Mouse (Mus musculus) layer of hippocampus, adult 9-11 months (tissue): Measurements from ENCODE around the gene Tiam1.
A peak's percentile ranks its signal among the peaks of the same experiment; 100 is the strongest.

Source experiments
- DNase-seq: peaks from one replicate; pipeline ENCODE4 v3.0.0; 2022

The Tiam1 gene

GRCm38 (mm10) chr16:89991701-89992152, 151.8 kb downstream of the Tiam1 start:
- no peak for DNase-seq

DNA sequence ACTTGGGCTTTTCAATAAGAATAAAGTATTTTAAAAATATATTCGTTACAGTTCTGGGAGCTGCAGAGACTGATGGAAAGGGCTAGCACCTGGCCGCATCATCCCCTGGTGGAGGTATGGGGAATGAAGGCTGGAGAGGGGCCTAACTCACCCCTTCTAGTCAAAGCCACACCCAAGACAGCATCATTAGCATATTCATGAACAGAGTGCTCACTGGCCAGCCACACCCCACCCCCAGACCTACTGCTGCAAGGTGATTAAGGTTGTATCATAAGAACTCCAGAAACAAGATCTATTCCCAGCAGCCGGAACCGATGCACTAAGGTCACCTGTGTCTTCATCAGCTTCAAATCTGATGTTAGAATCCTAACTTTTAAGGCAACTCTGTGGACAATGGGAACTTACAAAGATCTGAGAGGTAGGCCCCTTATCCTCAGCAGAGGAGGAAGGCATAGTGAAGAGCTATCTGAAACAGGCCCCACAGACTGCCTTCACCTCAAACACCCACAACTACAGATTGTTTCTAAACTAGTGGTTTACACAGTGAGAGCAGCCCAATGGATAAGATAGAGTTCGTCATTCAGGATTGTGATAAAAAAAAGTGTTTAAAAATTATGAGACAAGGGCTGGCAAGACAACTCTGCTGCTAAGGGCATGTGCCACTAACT, 153.1 kb downstream of the Tiam1 start:
- no peak for DNase-seq

GRCm38 (mm10) chr16:89989816-89990215, 153.8 kb downstream of the Tiam1 start:
- no peak for DNase-seq

DNA sequence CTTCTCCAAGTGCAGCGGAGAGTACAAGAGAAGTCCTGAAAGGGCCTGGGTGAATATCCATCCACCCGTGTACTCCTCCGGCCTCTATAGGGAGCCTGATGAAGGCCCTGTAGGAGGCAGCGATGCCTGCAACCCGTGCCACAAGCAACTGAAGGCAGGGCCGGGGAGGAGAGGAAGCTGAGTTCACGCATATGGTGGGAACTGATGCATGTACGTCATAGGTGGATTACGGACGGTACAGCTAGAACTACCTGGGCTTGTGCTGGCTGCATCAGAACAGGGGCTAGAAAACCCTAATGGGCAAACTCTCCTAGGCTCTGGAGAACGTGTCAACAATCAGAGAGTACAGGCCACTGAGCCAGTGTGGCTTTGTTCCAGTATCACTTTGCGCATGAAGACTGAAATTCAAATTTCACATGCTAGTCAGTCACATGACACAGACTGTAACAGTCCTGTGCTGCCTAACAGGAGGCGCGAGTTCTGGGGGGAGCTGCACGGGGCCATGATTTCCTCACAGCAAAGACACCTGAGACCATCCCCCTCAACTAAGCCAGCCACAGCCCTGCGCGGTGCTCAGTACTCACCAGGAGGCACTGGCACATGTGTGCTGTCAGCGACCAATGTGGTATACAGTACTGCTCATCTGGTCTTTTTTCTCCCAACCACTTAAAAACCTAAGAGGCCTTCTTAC, 156.8 kb downstream of the Tiam1 start:
- no peak for DNase-seq

DNA sequence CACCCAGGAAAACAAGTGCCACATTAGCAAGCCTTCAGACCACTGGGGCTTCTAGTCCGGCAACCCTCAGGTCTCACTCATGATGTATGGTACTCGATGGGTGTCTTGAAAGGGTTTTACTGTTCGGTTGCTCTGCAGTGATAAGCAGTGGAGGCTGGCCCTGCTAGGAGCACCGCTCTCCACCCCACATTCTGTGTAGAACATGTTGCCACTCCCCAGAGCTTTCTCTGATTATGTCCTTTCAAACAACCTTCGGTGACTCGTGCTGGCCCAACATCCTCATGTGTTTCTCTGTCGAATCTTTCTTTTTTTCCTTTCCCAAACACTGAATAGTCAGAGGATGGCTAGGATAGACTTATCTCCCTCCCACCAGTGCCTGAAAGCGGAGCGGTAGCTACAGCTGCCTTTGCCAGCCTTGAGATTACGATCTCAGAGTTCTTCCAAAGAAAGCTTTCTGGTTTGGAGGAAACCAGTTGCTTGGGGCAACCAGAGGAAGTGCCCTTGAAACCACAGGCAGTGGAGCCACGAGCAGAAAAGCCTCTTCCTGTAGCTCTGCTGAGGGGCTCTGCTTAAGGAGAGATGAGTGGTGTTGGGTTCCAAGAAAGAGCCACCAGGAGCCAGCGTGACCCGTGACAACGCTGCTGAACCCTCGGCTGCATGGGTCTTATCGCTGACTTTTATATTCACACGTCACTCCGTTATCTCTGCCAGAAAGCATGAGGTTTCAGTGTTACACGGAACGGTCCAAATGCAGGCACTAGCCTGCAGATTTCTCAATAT, 157.7 kb downstream of the Tiam1 start:
- DNase-seq, result no peak

- DNase-seq, result no peak
Observed at GRCm38 (mm10) chr16:89980075-89980744, 163.4 kb downstream of the Tiam1 start.

DNA sequence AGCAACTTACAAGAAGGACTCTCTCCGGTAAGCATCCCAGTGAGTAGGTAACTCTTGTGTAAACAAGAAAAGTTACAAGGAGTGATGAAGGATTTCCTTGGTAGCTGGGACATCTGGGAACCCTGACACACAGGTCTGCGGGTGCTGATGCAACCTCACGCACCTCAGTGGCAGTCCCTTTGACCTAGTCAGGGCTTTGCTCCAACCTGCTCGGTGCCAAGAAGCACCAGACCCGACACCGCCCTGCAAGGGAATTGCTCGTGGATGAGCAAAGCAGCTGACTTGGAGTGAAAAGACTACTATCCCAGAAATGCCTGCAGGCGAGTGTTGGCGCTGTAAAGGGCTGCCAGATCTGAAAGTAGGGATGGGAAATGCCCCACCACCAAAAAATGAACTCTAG, 168.1 kb downstream of the Tiam1 start:
- DNase-seq, result no peak

- DNase-seq, result no peak
Observed at GRCm38 (mm10) chr16:89973814-89974712, 169.5 kb downstream of the Tiam1 start.

- DNase-seq, result peak; percentile 29
Observed at GRCm38 (mm10) chr16:89972854-89973487, 170.6 kb downstream of the Tiam1 start.

DNA sequence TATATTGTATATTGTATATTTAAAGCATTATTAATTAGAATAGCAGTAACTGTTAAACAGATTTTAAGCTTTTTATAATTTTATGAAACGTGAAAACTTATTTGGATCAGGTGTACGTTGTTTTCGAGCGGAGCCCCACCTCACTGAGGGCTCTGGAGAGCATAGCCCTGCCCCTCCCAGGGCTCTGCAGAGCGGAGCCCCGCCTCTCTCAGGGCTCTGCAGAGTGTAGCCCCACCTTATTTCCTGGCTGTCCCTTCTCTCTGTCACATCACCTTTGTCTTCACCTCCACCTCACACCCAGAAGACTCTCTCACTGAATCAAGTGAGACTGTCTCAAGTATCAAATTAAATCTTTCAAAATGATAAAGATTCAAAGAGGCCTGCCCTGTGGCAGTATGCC, 171.6 kb downstream of the Tiam1 start:
- DNase-seq, result no peak

GRCm38 (mm10) chr16:89968058-89968457, 175.5 kb downstream of the Tiam1 start:
- peak; percentile 75 for DNase-seq

DNA sequence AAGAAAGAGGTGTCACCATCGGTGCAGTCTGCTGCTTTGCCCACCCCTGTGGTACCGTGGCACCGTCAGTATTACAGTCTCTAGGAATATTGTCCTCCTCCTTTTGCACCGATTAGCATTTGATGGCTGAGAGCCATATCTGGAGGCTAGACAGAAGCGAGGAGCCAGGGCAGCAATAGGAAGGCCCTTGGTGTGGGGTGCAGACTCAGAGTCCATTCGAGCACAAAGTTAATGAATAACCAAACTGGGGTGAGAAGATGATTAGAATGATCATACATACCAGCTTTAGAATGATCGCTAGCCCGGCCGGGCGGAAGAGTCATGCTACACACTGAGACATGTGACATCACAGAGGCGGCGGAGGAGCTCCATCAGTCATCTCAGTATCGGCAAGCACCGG, 180.7 kb downstream of the Tiam1 start:
- no peak for DNase-seq

DNA sequence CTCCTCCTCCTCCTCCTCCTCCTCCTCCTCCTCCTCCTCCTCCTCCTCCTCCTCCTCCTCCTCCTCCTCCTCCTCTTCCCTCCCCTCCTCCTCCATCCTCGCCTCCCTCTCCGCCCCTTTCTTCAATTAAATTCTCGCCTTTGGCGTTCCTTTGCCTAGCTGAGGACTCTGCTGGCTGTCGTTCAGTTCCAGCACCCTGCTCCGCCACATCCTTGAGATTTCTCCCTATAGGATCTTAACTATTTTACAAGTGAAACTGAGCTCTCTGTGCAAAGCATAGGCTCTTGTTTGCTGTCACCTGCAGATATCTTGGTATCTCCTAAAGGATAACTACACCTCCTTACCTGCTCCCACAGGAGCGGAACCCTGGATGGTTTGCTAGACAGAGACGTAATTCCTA, 182.7 kb downstream of the Tiam1 start:
- no peak for DNase-seq

DNA sequence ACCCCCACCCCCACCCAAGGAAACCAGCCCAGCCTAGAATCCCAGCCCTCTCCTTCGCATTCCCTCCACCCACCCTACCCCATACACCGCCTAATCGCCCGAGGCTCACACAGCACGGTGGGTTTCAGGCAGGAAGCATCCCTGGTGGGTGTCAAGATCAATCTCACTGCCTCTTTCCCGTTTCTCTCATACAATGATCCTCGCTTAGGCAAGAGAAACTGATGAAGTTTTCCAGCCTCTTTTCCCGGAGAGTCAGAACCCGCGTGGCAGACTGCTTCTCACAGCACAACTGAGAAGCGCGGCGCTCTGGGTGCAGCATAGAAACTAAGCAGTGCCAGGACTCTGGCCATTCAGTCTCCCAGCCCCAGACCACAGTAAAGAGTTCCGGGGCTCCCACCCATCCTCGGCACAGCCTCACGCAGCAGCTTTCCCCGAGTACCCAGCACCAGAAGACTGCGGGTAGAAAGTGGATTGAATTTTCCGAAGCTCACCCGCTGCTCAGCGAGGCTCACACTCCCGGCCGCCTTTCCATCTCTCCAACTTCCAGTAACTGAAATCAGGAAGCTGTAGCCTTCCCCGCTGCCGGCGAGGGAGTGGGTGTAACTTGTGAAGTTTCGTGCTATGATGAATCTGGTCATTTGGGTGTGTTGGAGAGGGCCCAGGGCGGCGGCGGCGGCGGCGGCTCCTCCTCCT, 183.2 kb downstream of the Tiam1 start:
- DNase-seq, result peak; percentile 58

GRCm38 (mm10) chr16:89958982-89959381, 184.6 kb downstream of the Tiam1 start:
- DNase-seq, result no peak

DNA sequence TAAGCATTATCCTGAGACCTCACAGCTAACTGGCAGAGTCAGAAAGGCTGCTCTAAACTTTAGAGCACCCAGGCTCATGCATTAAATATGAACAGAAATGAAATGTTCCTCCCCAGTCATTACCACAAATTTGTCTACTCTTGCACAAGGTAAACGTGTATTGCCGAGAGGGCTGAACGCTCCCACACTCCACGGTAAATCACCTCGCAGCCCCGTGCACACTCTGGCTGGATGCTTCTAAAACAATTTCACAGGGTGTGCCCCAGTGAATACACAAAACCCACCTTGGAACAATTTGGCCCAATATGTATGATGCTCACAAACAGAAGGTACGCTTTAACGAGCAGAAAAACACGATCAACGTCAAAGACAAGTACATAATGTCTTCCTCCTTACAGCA, 185.5 kb downstream of the Tiam1 start:
- DNase-seq, result no peak

GRCm38 (mm10) chr16:89954525-89954924, 189.0 kb downstream of the Tiam1 start:
- DNase-seq, result no peak

DNA sequence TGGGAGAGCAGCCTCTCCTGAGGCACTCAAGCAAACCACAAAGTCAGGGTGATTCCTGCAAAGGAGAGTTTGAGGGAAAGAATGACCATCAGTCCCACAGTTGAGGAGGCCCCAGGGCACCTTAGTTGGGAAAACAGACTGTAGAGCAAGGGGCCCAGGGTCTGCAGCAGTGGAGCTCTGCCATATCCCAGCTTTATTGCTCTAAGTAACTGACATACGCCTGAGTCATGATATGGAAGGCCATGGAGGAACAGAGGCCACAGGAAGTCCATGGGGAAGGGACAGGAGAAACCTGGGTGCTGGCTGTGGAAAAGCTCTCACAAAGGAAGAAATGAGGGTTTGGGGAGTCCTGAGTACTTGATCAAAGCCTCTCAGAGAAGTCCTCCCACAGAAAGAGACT, 189.5 kb downstream of the Tiam1 start:
- DNase-seq, result no peak

GRCm38 (mm10) chr16:89952821-89953220, 190.7 kb downstream of the Tiam1 start:
- no peak for DNase-seq

- no peak for DNase-seq
Observed at GRCm38 (mm10) chr16:89950754-89951153, 192.8 kb downstream of the Tiam1 start.

DNA sequence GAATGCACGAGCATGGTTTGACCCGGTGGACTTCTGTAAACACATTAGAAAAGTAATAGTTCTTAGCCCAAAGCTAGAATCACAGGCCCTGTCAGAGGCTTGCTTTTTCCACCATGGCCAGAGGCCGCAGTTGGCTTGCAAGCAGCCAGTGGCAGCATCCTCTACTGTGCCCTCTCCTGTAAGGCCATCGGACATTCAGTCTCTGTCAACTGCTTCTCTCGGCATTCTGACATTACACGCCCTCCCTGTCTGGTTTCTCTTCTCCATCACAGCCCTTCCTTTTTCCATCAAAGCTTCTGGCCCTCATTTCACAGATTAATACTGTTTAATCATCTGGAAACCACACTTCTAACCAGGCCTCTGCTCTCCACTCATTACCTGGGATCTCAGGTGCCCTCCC, 193.3 kb downstream of the Tiam1 start:
- no peak for DNase-seq
